Mouse (Mus musculus): Measurements from ENCODE around the gene Syn2.
"Not testable (repeated sequence)": the region's sequence is repeated elsewhere in the genome, so short reads cannot be mapped to it uniquely, and the experiment has no call there.

The Syn2 gene

GRCm38 (mm10) chr6:115169518-115169917 lies 34.8 kb downstream of the Syn2 start:
- no peak for DNase-seq (ENCODE audit: low read depth in 2 of 2, low spot score in 2 of 2)

DNA sequence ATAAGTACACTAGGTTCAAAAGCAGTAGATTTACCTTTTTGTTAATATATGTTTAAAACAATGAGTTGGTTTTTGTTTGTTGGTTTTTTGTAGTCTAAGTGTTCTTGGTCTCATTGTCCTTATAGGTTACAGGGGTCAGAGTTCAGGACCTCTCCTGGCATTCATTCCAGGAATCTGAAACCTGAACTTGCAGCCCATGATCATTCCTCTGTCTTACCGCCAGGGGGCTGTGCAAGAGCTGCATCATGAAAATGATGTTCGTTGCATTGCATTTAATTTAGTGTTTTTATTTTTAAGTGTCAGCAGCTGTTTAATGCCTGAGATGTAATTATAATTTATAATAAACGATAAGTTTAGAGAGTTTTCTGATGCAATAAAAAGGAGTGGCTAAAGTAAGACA lies 40.1 kb downstream of the Syn2 start:
- DNase-seq (ENCODE audit: low read depth in 2 of 2, low spot score in 2 of 2) = no peak

DNA sequence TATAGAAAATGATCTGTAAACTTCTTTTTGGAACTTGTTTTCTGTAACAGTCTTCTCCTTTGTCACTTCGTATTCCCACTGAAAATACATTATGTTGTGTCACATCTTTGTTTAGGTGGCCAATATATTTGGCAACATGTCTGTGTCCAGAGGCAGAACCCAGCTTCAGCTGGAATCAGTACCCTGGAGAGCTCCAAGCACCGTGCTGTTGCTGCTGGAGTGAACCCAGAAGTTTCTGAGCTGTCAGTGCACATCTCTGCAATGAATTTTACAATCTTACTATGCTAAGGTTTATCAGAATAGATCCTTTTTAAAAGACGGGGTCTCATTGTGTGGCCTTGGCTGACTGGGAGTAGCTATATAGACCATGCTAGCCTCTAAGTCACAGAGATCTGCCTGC lies 44.1 kb downstream of the Syn2 start:
- no peak for DNase-seq (ENCODE audit: low read depth in 2 of 2, low spot score in 2 of 2)

- no peak for DNase-seq (ENCODE audit: low read depth in 2 of 2, low spot score in 2 of 2)
Observed at GRCm38 (mm10) chr6:115181094-115181493, 46.4 kb downstream of the Syn2 start.

DNA sequence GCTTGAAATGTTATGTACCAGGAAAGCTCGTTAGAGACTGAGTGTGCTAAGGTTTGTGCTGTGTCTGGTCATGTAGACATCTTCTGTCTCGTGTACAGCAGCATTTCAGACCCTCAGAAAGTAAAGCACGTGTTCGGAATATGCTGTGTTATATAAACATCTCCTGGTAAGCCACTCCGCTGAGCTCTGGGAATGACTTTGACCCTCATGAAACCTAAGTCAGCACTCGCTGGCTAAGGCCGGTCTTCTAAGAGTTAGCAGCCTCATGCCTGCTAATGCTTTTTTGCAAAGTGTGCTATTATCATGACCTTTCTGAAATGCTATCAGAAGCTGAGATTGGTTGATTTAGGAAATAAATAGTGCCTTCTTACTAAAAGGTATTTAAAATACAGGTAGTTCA lies 56.4 kb downstream of the Syn2 start:
- no peak for DNase-seq (ENCODE audit: low read depth in 2 of 2, low spot score in 2 of 2)

GRCm38 (mm10) chr6:115200753-115201152 lies 66.1 kb downstream of the Syn2 start:
- no peak for DNase-seq (ENCODE audit: low read depth in 2 of 2, low spot score in 2 of 2)

GRCm38 (mm10) chr6:115203029-115203428 lies 68.3 kb downstream of the Syn2 start:
- DNase-seq (ENCODE audit: low read depth in 2 of 2, low spot score in 2 of 2) = no peak

DNA sequence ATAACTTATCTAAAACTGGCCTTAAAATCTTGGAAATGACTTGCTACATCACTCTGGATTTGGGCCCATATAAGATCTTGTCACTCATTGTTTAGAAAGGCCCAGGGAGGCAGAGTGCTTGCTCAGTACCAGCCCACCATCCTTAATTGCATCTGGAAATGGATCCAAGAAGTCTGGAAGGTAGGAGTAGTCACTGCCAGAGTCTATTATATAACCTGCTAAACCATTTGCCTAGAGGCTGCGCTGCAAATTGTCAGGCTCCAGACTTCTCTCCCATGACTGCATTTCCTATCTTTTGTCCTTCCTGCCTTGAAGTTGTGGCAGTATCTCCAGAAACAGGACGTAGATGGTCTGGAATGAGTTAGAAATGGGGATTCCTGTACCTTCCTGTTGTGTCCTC lies 75.5 kb downstream of the Syn2 start:
- no peak for DNase-seq (ENCODE audit: low read depth in 2 of 2, low spot score in 2 of 2)

DNA sequence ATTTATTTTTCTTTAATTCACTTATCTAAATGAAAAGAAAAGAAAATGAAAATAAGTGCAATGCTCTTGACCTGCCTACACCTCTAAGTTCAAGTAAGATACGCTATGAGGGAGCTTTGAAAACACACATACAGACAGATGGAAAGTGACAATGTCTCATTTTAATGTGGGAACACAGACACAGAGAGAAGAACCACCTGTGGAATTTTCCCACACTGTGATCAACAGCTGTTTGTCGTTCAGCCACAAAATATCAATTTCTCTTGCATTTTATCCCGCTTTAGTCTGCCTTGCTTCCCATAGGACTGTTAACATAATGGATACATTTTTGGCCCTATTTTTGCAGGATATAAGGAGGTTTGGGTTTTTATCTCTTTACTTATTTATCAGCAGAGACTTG lies 76.1 kb downstream of the Syn2 start:
- no peak for DNase-seq (ENCODE audit: low read depth in 2 of 2, low spot score in 2 of 2)

DNA sequence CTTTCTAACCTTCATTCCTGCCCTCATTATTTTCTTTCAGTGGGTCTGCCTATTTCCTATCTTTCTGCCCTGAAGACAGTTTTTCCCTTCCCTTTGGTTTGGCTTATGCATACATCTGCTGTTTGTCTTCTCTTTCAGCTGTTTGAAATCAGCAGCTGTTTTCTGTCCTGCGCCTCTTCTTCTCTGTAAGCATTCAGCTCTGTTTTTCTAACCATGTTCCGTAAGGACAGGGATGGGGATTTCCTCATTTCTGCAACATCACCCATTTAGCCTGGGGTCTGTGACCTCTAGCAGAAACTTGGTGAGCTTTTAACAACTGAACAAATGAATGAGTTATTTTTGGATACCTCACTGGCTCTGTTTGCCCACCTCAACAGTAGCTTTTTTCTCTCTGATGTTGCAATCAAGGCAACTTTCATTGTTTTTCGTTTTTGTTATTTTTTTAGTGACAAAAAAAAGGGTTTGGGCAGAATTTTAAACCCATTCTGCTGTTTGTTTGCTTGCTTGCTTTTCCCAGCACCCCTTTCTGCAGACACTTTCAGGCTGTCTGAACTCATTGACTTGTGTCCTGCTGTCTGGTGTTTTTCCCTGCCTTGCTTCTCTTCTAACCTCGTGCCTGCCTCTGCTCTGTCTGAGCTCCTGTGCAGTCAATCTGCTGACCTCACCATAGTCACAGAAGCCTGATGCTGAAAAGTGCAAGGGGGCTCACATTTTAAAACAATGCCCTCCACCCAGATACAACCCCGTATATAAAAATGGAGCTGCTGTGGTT lies 77.6 kb downstream of the Syn2 start:
- DNase-seq (ENCODE audit: low read depth in 2 of 2, low spot score in 2 of 2) = no peak

DNA sequence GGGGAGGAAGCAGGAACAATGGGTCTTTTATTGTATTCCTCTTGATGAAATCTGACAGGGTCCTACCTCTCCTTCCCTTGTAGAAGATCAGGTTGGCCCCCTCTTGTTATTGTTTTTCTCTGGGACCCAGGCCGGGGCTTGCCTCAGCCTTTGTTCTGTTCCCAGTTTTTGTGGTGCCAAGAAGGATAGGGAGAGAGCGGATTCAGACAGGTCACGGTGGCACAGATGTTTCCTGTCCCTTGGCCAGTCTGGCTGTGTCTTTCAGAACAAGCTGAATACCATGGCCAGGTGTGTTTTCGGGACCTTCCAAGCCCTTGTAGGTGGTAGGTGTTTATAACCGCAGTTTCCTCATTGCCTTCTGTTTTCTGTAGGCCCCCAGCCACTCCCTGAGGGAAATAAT lies 78.4 kb downstream of the Syn2 start:
- no peak for DNase-seq (ENCODE audit: low read depth in 2 of 2, low spot score in 2 of 2)

- no peak for DNase-seq (ENCODE audit: low read depth in 2 of 2, low spot score in 2 of 2)
Observed at GRCm38 (mm10) chr6:115221215-115221641, 86.5 kb downstream of the Syn2 start.

DNA sequence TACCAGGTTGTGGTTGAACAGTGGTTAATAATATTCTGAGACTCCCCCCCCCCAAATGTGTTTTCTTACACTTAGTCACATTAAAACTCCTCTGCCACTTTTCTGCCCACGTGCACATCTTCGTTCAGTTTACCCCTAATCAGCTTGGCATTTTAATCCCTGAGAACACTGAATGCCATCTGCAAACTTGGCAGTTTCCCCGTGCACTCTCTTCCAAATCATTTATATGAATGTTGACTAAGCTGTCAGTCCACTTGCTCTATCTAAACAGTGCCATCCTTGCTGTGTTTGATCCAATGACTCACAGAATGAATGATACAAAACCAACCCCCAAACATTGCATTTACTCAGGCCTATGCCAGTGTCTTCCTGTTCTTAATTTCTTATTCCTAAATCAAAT lies 90.8 kb downstream of the Syn2 start:
- no peak for DNase-seq (ENCODE audit: low read depth in 2 of 2, low spot score in 2 of 2)

DNA sequence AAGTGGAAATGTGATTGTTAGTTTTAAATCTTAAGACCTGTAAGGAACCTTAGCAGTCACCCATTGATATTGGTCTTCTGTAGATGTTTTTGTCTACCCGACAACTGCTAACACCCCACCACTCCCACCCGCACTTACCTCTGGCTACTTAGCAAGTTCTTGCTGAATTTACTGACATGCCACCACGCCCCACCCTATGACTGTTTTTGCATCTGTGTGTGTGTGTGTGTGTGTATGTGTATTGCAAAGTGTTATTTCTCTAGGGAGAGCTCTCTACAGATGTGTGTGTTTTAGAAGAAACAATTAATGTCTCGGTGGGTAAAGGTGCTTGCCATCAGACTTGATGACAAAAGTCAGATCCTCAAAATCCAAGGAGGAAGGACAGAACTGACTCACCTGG lies 92.3 kb downstream of the Syn2 start, which contains the start of gene Gm17482:
TSS of gene Gm17482 (plus strand) at position 301 of the 400 bp plus-strand sequence.
- no peak for DNase-seq (ENCODE audit: low read depth in 2 of 2, low spot score in 2 of 2)

- DNase-seq (ENCODE audit: low read depth in 2 of 2, low spot score in 2 of 2) = peak; percentile 40 to 52
Observed at GRCm38 (mm10) chr6:115227529-115227928, 92.8 kb downstream of the Syn2 start.

- DNase-seq (ENCODE audit: low read depth in 2 of 2, low spot score in 2 of 2) = no peak
Observed at GRCm38 (mm10) chr6:115230557-115230956, 95.9 kb downstream of the Syn2 start.

DNA sequence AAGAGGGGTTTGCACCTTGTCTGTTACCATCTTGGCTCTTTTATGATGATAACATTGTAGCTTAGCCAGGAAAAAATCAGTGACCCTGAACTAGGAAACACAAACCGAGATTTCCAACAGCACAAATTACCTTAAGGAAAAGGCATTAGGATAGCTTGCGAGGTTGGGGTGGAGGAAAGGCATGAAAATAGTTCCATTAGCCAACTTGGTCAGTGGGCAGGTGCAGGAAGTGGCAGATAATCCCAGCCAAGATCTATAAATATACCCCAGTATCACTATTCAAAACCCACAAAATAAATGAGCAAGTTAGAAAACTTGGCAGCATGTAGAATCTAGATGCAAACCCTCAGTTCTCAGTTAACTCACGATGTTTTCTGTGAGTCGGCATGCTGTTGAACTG lies 97.1 kb downstream of the Syn2 start:
- DNase-seq (ENCODE audit: low read depth in 2 of 2, low spot score in 2 of 2) = no peak

DNA sequence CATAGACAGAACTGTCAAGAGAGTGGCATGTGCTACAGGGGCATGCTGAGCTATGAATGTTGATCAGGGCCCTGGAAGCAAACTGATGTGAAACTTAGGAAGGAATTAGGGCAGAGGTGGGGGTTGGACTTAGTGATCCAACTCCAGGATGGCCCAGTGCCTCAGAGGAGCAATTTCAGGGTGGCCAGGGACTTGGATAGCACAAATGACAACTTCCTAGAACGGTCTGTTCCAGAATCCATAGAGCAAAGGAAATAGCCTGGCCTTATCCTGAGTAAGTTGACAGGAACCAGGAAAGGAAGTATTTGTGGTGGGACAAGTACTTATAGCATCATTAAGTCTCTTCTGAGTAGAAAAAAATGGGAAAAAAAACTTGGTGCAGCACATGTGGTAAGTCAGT lies 97.9 kb downstream of the Syn2 start:
- DNase-seq (ENCODE audit: low read depth in 2 of 2, low spot score in 2 of 2) = no peak

GRCm38 (mm10) chr6:115238031-115239027 lies 103.6 kb downstream of the Syn2 start:
- no peak for DNase-seq (ENCODE audit: low read depth in 2 of 2, low spot score in 2 of 2)

DNA sequence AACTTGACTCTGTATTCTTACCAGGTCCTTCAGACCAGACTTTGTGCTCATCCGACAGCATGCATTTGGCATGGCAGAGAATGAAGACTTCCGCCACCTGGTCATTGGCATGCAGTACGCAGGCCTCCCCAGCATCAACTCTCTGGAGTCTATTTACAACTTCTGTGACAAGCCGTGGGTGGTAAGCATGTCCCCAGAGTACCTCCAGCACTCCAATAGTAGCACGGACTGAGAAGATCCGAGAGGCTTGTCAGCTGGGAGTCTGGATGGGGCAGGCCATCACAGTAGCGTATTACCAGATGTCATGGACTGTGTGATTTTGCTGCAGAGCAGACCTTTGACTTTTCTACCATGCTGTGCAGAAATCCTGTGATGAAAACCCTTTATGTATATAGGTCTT lies 104.6 kb downstream of the Syn2 start:
- no peak for DNase-seq (ENCODE audit: low read depth in 2 of 2, low spot score in 2 of 2)

- DNase-seq (ENCODE audit: low read depth in 2 of 2, low spot score in 2 of 2) = not testable (repeated sequence)
Observed at GRCm38 (mm10) chr6:115240431-115240830, 105.7 kb downstream of the Syn2 start.

- no peak for DNase-seq (ENCODE audit: low read depth in 2 of 2, low spot score in 2 of 2)
Observed at GRCm38 (mm10) chr6:115241131-115241699, 106.5 kb downstream of the Syn2 start.
